Mouse (Mus musculus) embryonic facial prominence, embryonic 11.5 days (tissue): ENCODE data around the gene Ppp2r5d. TPM values are rescaled to one million over a fixed set of nuclear protein-coding genes. Genes with fewer than 3 reads are reported as not detected.

Experiments
- ATAC-seq: fragments of 200-750 bp; cut with Nextera tagmentation; replicated peaks from 2 replicates; pipeline ENCODE4 v1.8.0; 2017; ENCODE audit warnings: low read depth; ENCODE audit not compliant: insufficient number of reproducible peaks, low FRiP score, low TSS enrichment
- DNase-seq: peaks from one replicate; pipeline ENCODE4 v3.0.0-alpha.2; 2015; ENCODE audit warnings: low spot score
- H3K27ac ChIP-seq: fragments of 300-500 bp; sonication (generic); replicated peaks from 2 replicates; pipeline ENCODE4 v1.5.1; 2014; ENCODE audit warnings: mild to moderate bottlenecking, low read depth, low read length, control low read depth
- H3K27me3 ChIP-seq: fragments of 300-500 bp; sonication (generic); 2 replicates; pipeline ENCODE4 v1.6.1; 2014; ENCODE audit warnings: mild to moderate bottlenecking, low read length, moderate library complexity, mixed read lengths; ENCODE audit not compliant: control insufficient read depth, insufficient read depth
- H3K36me3 ChIP-seq: fragments of 300-500 bp; sonication (generic); replicated peaks from 2 replicates; pipeline ENCODE4 v1.6.1; 2014; ENCODE audit warnings: low read depth, mild to moderate bottlenecking, low read length, moderate library complexity, mixed read lengths; ENCODE audit not compliant: control insufficient read depth, insufficient read depth
- H3K4me1 ChIP-seq: fragments of 300-500 bp; sonication (generic); 2 replicates; pipeline ENCODE4 v1.6.1; 2014; ENCODE audit warnings: low read length, mixed read lengths; ENCODE audit not compliant: control insufficient read depth, insufficient read depth
- H3K4me2 ChIP-seq: fragments of 300-500 bp; sonication (generic); 2 replicates; pipeline ENCODE4 v1.6.1; 2014; ENCODE audit warnings: low read depth, mild to moderate bottlenecking, control low read depth, low read length, moderate library complexity
- H3K4me3 ChIP-seq: fragments of 300-500 bp; sonication (generic); 2 replicates; pipeline ENCODE4 v1.5.1; 2014; ENCODE audit warnings: low read depth, low read length, control low read depth
- H3K9ac ChIP-seq: fragments of 300-500 bp; sonication (generic); replicated peaks from 2 replicates; pipeline ENCODE4 v1.6.1; 2014; ENCODE audit warnings: mild to moderate bottlenecking, control low read depth, low read length
- H3K9me3 ChIP-seq: fragments of 300-500 bp; sonication (generic); replicated peaks from 2 replicates; pipeline ENCODE4 v1.6.1; 2016; ENCODE audit warnings: mild to moderate bottlenecking, low read length, inconsistent platforms, mixed read lengths; ENCODE audit not compliant: control insufficient read depth
- WGBS: fragments of 180-500 bp; shearing (Covaris S2); extraction: QIAGEN DNeasy Blood & Tissue Kit; methylation state at CpG from one replicate; pipeline ENCODE4 v1.1.7; 2014; 5-methylcytosine and 5-hydroxymethylcytosine counted together
- polyA plus RNA-seq: library from polyadenylated mRNA; unstranded; fragments of >200 nt; fragmentation: Nextera tagmentation; extraction: Ambion mirVana; gene quantifications from 2 replicates; pipeline ENCODE4 v1.2.1, GENCODE M21; 2014

Gene Ppp2r5d
- polyA plus RNA-seq, 1 experiment from 2014 or later, result 111 TPM

DNA sequence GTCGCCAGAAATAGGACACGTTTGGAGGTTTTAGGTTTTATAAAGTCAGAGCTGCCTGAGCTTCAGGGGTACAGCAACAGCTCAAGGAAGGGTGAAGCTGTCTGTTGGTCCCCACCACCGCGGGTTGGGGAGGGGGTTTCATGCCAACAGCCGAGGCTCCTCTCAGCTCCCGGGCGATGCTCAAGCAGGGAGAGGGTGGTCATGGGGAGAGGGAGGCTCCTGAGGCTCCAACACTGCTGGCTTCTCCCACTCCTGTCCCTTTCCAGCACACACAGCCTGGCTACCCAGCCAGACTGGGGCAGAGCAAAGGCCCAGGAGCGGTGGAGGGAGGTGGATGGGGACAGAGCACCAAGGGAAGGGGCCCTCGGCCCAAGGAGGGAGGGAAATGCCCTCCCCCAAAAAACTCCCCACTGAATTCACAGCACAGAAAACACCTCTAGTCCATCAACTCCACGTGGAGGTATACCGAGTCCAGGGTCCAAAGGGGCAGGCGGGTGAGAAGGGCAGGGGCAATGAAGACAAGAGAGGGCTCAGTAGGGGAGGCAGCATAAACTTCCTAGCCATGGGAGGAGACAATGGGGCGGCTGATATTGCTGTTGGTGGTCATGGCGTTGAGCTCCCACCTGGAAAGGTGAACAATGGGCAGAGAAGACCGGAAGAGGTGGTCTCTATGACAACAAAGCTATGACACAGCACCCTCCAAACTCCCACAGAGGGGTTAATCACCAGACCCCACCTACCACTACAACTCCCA lies 30.2 kb downstream of the Ppp2r5d start:
- H3K36me3 ChIP-seq, result peaks cover 17% of the 10 kb centered on the region
- H3K9ac ChIP-seq, result peak overlapping the region; percentile 85
- no peaks in the 10 kb centered on the region for H3K27me3 ChIP-seq
- DNase-seq (no peak), ATAC-seq (peak; percentile 20; the same call in 1 of the 2 replicates)
- H3K27ac ChIP-seq, result peak overlapping the region; percentile 43
- H3K9me3 ChIP-seq, result no peaks in the 10 kb centered on the region
- WGBS, result 19% methylated on average over 15 of the region's 15 CpGs
- H3K4me2 ChIP-seq, result peak overlapping the region; percentile 41
- H3K4me3 ChIP-seq, result peak overlapping the region; percentile 93
- H3K4me1 ChIP-seq, result peaks cover 10% of the 10 kb centered on the region

DNA sequence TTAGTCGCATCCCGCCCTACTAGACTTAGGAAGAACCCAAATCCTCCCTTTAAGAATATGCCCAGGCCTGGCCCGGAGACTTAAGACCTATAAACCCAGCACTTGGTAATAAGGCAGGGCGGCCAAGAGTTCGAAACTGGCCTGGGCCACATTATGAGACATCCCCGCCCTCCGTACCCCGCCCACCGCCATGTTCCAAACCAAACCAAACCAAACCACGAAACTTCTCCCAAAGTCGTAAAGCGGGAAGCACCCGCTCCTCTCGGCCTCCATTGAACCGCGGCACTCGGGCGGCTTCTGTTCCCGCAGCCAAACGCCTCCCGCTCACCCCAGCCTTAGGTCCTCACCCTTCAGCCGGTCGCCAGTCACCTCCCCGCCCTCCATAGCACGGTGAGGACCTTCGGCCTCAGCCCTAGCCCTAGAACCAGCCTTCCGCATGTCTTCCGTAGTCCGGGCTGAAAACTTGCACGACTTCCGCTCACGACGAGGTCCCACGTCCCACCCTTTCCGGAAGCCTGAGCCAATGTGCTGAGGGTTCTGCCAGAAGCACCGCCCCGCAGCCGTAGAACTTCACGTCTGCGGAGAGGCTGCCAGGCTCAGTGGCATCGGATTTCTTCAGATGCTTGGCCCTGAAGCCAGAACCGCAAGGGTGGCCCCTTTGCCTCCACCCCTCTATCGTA lies 30.9 kb downstream of the Ppp2r5d start, which contains the start of gene Rrp36:
Gene Rrp36, minus strand, starts transcription at position 503 of the 680 bp plus-strand sequence.
- peak; percentile 92 for ATAC-seq
- H3K4me3 ChIP-seq, result peak within 1 kb of the TSS; percentile 93
- H3K9ac ChIP-seq, result peak within 1 kb of the TSS; percentile 85
- H3K4me2 ChIP-seq, result peak within 1 kb of the TSS; percentile 77
- H3K4me1 ChIP-seq, result peaks cover 3% of the 10 kb centered on the region; the same call in 1 of the 2 replicates
- WGBS, result under 1% methylated on average over 43 of the region's 43 CpGs
- H3K27me3 ChIP-seq, result no peaks in the 10 kb centered on the region
- H3K36me3 ChIP-seq, result peaks cover 21% of the 10 kb centered on the region
- peak; percentile 96 for DNase-seq
- peak within 1 kb of the TSS; percentile 73 for H3K27ac ChIP-seq
- no peaks in the 10 kb centered on the region for H3K9me3 ChIP-seq

DNA sequence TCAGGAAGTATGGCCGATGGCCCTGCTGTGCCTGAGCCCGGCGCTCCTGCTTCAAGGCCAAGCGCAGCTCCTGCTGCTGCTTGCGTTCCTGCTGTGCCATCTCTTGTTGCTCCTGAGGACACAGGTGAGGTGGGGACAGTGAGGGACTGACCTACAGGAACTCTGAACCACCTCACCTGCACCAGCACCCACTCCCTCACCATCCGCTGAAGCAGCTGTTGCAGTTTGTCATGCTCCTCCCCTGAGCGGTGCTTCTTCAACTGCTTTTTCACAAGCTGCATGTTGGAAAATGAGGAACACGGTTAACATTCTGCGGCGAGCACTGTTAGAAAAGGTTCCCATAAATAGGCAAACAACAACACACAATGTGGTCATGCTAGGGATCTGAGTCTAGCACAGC lies 35.0 kb downstream of the Ppp2r5d start:
- Histone ChIP-seq H3K4me3 (no peak overlapping the region), H3K27me3 (no peaks in the 10 kb centered on the region), H3K9me3 (no peaks in the 10 kb centered on the region), H3K4me2 (no peak overlapping the region), H3K27ac (no peak overlapping the region), H3K4me1 (peaks cover 3% of the 10 kb centered on the region; the same call in 1 of the 2 replicates), H3K36me3 (peaks cover 8% of the 10 kb centered on the region; the same call in 1 of the 2 replicates), H3K9ac (no peak overlapping the region)
- 97% methylated on average over 10 of the region's 10 CpGs for WGBS
- ATAC-seq (no peak), DNase-seq (no peak)

DNA sequence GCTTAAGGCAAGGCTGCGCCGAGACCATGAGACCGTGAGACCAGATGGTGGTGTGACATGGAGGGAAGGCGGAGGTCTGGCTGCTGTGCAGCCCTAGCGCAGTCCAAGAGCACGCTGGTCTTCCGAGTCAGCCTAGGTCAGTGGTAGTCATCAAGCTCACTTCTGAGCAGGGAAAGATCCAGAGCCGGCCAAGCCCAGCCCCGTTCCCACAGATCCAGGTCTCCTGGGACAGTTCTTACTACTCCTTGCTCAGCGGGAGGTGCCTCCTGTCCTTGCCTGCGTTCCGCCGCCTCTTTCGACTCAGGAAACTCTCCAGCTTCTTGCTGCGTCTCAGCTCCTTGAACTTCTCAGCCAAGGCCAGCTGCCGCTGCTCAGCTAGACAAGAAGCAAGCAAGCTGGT lies 37.2 kb downstream of the Ppp2r5d start:
- ATAC-seq, result no peak
- H3K4me2 ChIP-seq, result no peak overlapping the region
- no peak overlapping the region for H3K4me3 ChIP-seq
- H3K9ac ChIP-seq, result no peak overlapping the region
- DNase-seq, result no peak
- H3K9me3 ChIP-seq, result no peaks in the 10 kb centered on the region
- no peak overlapping the region for H3K27ac ChIP-seq
- H3K27me3 ChIP-seq, result no peaks in the 10 kb centered on the region
- H3K36me3 ChIP-seq, result peaks cover 8% of the 10 kb centered on the region; the same call in 1 of the 2 replicates
- WGBS, result 90% methylated on average over 16 of the region's 16 CpGs
- no peaks in the 10 kb centered on the region for H3K4me1 ChIP-seq

DNA sequence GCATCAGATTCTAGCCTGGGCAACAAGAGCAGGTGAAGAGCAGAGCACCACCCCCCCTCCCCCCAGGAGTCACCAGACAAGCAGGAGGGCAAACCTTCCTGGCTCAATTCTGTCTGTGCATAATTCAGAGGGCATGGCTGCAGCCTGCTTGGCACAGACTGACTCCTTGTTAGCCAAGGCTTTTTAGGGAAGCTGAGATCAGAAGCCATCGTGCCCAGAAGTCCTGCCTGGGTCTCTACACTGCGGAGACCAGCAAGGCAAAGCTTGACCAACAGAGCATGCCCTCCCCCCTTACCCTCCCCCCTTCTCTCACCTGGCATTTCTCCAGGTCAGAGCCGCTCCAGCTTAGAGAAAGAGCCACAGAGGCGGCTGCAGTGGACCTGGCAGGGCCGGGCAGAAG lies 42.2 kb downstream of the Ppp2r5d start:
- no peaks in the 10 kb centered on the region for H3K9me3 ChIP-seq
- H3K4me1 ChIP-seq, result no peaks in the 10 kb centered on the region
- no peak overlapping the region for H3K4me2 ChIP-seq
- H3K27me3 ChIP-seq, result no peaks in the 10 kb centered on the region
- H3K4me3 ChIP-seq, result no peak overlapping the region
- H3K9ac ChIP-seq, result no peak overlapping the region
- no peak overlapping the region for H3K27ac ChIP-seq
- WGBS, result 89% methylated on average over 5 of the region's 5 CpGs
- ATAC-seq (no peak), DNase-seq (no peak)
- peaks cover 12% of the 10 kb centered on the region for H3K36me3 ChIP-seq

DNA sequence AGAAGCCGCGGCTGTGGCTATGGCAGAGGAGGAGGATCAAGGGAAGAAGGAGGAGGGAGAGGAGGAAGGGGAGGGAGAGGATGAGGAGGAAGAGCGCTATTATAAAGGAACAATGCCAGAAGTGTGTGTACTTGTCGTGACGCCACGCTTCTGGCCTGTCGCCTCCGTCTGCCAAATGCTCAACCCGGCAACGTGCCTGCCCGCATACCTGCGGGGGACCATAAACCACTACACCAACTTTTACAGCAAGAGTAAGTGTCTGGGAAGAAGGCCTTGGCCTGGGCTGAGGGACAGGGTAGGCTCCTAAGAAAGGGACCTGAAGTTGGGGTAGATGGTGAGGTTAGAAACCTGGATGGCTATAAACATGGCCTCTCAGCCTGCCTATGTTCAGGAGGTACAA lies 42.9 kb downstream of the Ppp2r5d start:
- Histone ChIP-seq H3K27me3 (no peaks in the 10 kb centered on the region), H3K27ac (no peak overlapping the region), H3K4me2 (no peak overlapping the region), H3K4me3 (no peak overlapping the region), H3K4me1 (no peaks in the 10 kb centered on the region), H3K9ac (no peak overlapping the region), H3K9me3 (no peaks in the 10 kb centered on the region), H3K36me3 (peaks cover 13% of the 10 kb centered on the region)
- DNase-seq, result no peak
- 94% methylated on average over 12 of the region's 12 CpGs for WGBS
- ATAC-seq, result no peak

DNA sequence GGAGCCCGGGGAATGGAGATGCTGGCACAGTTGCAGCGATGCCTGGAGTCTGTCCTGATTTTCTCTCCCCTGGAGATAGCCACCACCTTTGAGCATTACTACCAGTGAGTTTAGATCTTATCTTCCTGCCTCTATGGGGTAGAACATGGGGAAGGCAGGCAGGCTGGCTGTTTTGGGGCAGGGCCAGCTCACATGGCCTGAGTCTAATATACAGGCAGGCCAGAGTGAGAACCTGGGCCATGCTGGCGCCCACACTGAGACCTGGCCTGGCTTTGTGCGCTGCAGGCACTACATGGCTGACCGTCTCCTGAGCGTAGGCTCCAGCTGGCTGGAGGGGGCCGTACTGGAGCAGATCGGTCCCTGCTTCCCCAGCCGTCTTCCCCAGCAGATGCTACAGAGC lies 43.6 kb downstream of the Ppp2r5d start:
- no peaks in the 10 kb centered on the region for H3K27me3 ChIP-seq
- no peaks in the 10 kb centered on the region for H3K4me1 ChIP-seq
- no peak overlapping the region for H3K27ac ChIP-seq
- no peaks in the 10 kb centered on the region for H3K9me3 ChIP-seq
- H3K4me3 ChIP-seq, result no peak overlapping the region
- H3K36me3 ChIP-seq, result peaks cover 13% of the 10 kb centered on the region
- WGBS, result 91% methylated on average over 9 of the region's 9 CpGs
- DNase-seq (no peak), ATAC-seq (no peak)
- no peak overlapping the region for H3K9ac ChIP-seq
- H3K4me2 ChIP-seq, result no peak overlapping the region

DNA sequence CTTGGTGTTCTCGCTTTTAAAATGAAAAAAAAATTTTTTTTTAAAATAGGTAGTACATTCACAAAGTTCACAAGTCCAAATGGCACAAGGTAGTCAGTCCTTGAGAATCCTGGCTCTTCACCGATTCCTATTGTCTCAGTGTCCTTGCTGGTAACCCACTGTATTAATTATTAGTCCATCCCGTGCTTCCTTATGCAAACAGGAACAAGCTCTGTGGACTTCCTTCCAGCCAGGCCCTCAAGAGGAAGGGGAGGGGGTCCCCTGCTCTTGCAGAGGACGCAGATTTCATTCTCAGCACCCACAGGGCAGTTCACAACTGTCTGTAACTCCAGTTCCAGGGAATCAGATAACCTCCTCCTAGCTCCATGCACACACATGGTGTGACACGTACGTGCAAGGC lies 48.9 kb downstream of the Ppp2r5d start:
- Histone ChIP-seq H3K27ac (no peak overlapping the region), H3K4me3 (no peak overlapping the region), H3K9ac (no peak overlapping the region), H3K9me3 (no peaks in the 10 kb centered on the region), H3K4me1 (peaks cover 10% of the 10 kb centered on the region; the same call in 1 of the 2 replicates), H3K36me3 (peaks cover 23% of the 10 kb centered on the region), H3K27me3 (no peaks in the 10 kb centered on the region), H3K4me2 (no peak overlapping the region)
- ATAC-seq (no peak), DNase-seq (no peak)
- 84% methylated on average over 6 of the region's 6 CpGs for WGBS
